Mouse (Mus musculus): Measurements from ENCODE around the gene Fam84a.

DNA sequence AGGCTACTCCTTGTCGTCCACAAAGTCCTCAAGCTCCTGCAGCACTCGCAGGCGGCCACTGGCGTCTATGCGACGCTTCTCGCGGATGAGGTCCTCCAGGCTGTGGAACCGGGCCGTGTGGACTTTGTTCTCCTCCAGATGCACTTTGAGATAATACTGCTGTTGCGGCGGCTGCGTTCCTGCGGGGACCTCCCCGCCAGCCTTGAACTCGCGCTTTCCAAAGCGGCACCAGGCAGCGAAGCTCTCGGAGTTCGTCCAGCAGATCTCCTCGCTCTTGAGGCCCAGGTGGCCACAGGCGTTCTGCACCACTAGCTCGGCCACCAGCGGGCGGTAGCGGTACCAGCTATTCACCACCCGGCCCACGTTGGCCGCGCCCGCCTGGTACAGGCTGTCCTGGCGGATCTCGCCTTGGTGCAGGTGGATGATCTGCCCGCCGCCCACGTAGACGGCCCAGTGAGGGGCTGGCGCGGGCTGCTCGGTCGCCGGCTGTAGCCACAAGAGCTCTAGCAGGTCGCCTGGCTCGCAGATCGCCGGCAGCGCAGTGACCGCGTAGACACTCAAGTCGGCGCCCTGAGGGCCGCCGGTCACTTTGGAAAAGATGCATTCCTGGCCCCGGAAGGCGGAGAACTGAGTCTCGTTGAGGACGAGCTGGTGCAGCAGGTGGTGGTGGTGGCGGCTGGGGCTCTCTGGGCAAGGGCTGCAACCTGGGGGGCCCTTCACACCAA, 1.8 kb downstream of the Fam84a start:
- TF ChIP-seq POLR2A (IDR thresholded peaks at IDR 0.05; ENCODE audit: insufficient read depth, low read depth, low read length) (no peak), CTCF (IDR thresholded peaks at IDR 0.05; ENCODE audit: insufficient read depth, low read depth, low read length) (0 out of 2 replicates have a peak, but pooled peaks have one; percentile 10)
